Mouse (Mus musculus): ENCODE results near the gene Colec11. TPM values are rescaled to one million over a fixed set of nuclear protein-coding genes. Genes with fewer than 3 reads are reported as not detected.

The Colec11 gene
- polyA plus RNA-seq, 1 experiment from 2014 or later: 3.5 TPM

DNA sequence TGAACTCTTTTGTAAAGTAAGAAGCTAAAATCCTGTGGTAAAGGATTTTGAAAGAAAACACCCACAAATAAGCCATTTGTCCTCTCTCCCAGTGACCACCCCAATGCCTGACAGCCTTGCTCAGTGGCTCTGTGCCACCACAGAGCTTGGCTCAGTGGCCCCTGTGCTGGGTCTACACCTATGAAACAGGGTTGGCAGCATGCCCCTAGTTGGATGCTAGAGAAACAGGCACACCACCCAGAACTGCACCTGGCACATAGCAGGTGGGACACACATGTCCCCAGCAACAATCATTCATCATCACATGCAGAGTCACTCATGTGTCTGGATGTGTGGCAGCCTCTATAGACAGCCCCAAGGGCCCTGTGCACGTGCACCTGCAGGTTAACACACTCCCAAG lies 19.7 kb downstream of the Colec11 start:
- no peak for DNase-seq (ENCODE audit: low spot score)

DNA sequence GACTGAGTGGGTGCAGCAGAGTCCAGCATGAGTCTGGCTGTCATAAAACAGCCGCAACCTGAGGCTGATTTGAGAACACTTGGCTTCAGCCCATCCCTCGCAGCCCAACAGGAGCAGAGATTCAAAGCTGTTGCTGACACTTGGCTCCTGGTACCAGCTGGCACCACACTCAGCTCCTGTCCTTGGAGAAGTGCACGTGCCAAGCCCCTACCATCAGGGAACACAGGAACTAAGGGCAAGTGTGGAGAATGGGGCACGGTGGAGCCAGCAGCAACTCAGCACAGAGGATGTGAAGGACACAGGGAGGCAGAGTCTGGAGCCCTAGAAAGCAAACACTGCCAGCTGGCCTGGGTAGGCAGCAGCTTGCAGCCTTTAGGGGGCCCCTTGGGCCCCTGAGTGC lies 20.9 kb downstream of the Colec11 start:
- no peak for DNase-seq (ENCODE audit: low spot score)

DNA sequence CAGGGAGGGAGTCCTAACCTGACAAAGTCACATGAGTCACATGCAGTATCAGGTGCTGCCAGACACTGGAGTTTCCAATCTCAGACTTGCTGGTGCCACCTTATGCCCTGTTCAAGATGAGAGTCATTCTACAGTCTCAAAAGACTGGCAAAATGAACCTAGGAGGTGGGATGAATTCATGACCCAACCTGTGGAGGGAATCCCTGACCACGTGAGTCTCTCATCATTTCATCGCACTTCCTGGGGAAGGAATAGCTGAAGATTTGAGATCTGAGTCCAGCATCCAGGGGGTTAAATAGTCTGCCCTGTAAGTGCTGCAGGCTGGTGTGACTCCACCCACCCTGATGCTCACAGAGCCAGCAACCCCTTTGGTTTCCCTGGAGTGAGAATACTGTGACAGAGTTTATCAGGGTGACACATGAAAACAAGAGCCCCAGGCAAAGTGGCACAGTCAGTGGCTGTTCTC lies 24.6 kb downstream of the Colec11 start:
- no peak for DNase-seq (ENCODE audit: low spot score)

DNA sequence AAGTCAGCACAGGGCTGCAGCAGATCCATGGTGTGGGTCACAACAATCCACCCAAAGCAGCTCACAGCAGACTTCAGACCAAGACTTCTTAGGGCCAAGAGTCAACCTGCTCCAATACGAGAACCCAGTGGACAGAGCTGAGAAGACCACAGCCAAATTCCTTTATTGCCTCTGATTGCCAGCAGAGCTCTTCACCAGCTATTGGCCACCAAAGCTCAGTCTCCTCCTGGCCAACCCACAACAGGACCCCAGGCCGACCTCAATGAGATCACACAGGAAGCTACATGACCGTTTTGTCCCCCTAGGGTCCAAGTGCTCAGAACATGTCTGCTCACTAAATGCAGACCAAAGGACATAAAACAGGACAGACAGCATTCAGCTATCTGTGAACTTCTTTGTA lies 25.1 kb downstream of the Colec11 start:
- DNase-seq (ENCODE audit: low spot score): no peak

DNA sequence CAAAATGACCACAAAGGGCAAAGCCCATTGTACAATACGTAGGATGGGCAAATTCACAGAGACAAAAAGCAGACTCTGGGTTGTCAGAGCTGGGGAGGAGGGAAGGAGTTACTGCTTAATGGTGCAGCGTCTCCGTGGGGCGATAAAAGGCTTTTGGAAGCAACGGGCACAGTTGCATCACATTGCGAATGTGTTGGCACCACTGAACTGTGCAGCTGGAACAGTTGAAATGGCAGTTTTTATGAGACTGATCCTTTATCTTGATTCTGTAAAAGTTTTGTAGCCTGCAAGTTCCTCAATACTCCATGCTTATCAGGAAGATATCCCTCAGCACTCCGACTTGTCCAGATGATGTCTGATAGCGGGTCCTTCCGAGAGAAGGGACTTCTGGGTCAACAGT lies 25.5 kb downstream of the Colec11 start:
- DNase-seq (ENCODE audit: low spot score): no peak

DNA sequence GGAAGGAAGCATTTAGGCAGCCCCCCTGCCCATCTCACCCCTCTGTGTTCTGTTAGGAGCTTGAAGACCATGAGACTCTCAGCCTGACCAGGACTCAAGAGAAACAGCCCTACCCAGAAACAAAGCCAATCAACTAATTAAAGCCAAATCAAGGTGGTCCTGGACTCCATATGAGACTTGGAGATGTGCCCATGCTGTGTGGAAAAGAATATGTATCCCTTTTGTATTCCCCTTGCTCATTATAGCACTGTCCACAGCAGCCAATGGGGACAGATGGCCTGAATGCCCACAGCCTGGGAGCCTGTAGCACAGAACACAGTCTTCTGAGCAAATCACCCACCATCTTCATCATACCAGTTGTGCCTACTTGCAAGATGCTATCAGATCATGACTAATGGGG lies 26.3 kb downstream of the Colec11 start:
- no peak for DNase-seq (ENCODE audit: low spot score)

DNA sequence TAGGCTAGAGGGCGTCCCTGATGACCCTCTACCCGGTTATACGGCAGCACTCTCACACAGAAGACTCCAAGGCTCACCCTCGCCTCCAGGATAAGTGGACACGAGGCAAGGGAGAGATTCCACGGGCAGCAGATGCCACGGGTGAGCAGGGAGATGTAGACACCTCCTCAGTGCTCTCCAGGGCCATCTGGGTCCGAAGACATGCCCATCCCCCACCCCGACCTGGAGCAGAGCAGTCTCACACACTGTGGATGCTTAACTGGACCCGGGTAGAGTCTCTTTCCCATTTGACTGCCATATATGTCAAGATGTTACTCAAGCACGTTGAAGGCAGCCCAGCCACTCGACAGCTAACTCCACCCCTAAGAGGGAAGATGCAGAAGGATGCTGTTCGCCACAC lies 32.7 kb downstream of the Colec11 start:
- DNase-seq (ENCODE audit: low spot score): no peak

GRCm38 (mm10) chr12:28589090-28589868 lies 33.9 kb downstream of the Colec11 start:
- DNase-seq (ENCODE audit: low spot score): peak; percentile 60

GRCm38 (mm10) chr12:28587949-28588348 lies 35.2 kb downstream of the Colec11 start:
- no peak for DNase-seq (ENCODE audit: low spot score)

DNA sequence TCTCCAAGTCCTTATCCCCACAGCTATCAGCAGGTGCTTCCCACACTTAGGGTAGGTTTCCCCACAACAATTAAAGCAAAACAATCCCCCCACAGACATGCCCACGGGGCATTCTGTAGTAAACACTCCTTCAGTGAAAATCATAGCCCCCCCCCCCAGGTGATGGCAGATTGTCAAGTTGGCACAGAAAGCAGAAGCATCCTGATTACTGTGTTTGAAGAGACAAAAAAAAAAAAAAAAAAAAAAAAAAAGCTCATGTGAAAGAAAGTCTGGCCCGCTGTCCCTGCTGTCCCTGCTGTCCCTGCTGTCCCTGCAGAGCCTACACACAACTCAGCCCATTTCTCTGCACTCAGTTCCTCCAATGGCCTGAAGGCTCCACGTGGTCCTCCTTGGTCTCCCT lies 39.1 kb downstream of the Colec11 start:
- DNase-seq (ENCODE audit: low spot score): no peak

GRCm38 (mm10) chr12:28582423-28582822 lies 40.8 kb downstream of the Colec11 start, which contains the start of gene Allc:
TSS of gene Allc (minus strand) at chr12:28582523.
- DNase-seq (ENCODE audit: low spot score): no peak

DNA sequence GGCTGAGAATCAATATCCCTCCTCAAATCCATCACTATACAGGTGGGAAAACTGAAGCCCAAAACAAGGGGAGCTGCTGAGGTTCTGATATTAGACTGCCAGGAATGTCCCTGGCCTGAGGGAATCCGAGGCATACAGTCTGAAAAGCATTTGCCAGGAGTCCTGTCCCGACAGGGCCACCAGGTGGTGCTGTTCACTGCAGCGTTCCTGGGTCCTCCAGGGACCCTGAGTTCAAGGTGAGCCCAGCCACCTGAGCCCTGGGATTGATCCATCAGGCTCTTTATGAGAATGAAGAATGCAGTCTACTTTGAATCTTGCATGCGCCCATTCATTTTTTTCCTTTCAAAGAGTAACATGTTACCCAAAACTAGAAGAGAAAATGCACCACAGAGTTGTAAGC lies 44.0 kb downstream of the Colec11 start:
- DNase-seq (ENCODE audit: low spot score): peak; percentile 3

DNA sequence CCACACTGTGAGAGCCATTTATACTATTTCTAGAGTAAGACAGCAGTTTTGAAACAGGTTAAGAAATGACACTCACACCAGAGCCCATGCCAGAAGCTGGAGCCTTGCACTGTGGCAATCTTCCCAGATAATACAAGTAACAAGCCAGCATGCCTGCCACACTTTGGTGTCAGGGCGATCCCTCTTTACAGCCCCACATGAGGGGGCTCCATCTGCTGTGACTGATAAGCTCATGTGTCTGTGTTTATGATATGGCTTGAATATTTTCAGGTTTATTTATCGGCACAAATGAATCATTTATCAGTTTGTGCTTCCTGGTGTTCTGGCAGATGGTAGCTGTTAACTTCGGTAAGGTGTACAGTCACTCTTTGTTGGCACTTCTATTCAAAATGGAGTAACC lies 45.0 kb downstream of the Colec11 start:
- DNase-seq (ENCODE audit: low spot score): no peak

- DNase-seq (ENCODE audit: low spot score): no peak
Observed at GRCm38 (mm10) chr12:28575366-28576070, 47.7 kb downstream of the Colec11 start.

DNA sequence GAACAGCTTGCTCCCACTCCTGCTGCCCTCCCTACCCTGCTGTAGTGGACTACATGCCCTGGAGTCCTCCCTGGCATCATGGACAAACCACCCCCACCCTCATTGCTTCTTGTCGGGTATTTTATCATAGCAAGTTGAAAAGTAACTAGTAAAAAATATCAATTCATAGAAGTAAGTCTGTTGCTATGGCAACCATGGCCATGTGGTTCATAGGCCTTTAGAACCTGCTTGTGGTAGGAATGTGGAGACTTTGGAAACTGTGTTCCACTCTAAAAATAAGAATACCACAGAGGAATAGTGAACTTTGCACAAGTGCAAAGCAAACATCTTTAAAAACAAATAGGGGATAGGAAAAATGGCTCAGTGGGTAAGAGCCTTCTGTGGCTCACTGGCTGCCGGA lies 50.9 kb downstream of the Colec11 start:
- no peak for DNase-seq (ENCODE audit: low spot score)

DNA sequence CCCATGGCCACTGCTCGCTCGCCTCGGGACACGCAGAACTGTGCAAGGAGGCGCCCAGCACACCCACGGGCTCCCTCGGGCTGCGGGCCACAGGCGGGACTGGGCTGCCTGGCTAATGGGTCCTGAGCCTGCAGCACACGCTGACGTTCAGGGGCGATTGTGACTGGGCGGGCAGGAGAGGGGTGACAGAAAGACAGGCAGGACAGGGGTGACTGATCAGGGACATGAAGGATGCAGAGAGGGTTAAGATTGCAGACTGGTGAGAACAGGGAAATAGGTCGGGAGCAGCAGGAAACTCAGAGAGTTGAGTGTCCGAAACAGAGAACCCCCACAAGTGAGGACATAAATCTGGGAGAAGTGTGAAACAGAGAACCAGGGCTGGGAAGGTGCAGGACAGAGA lies 70.9 kb downstream of the Colec11 start, which contains the start of gene Dcdc2c:
TSS of gene Dcdc2c (minus strand) at position 101 of the 400 bp plus-strand sequence.
- no peak for DNase-seq (ENCODE audit: low spot score)

DNA sequence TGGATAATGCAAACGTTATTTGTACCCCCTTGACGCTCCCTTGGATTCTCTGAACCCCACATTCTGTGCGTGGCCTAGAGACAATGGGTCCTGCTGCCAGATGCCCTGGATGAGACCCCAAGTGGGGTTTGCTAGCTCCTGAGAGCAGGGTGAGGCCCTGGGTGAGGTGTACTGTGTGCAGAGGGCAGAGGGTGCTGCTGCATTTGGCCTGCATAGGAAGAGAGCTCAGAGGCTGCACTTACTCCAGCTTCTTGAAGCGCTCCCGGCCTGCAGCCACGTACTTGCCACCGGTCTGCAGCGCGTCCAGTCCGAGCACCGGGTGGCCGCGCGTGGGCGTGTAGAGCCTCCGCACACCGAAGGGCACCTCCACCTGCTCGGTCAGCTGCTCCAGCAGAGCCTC lies 71.4 kb downstream of the Colec11 start:
- no peak for DNase-seq (ENCODE audit: low spot score)

- DNase-seq (ENCODE audit: low spot score): no peak
Observed at GRCm38 (mm10) chr12:28548887-28549286, 74.3 kb downstream of the Colec11 start.
